Mouse (Mus musculus) Patski (cell line): Measurements from ENCODE around the gene 4933417A18Rik. TPM values are rescaled to one million over a fixed set of nuclear protein-coding genes. Genes with fewer than 3 reads are reported as not detected.
"Not testable (repeated sequence)": the region's sequence is repeated elsewhere in the genome, so short reads cannot be mapped to it uniquely, and the experiment has no call there.

Experiments
- ATAC-seq: fragments of 100-300 bp; one replicate; pipeline ENCODE4 v1.8.0; 2021
- CTCF ChIA-PET: fragments of 350-600 bp; sonication (Branson Sonifier 250); formaldehyde crosslinking; loops from one replicate; lab custom pipeline; 2022; ENCODE audit warnings: inconsistent platforms; lab: Charles Lee
- POLR2A ChIA-PET: fragments of 350-600 bp; sonication (Branson Sonifier 250); formaldehyde crosslinking; loops from one replicate; lab custom pipeline; 2022; ENCODE audit warnings: antibody characterized with exemption, inconsistent platforms; lab: Charles Lee
- DNase-seq: peaks from one replicate; pipeline ENCODE4 v3.0.0-alpha.2; 2011; ENCODE audit warnings: low read depth, low spot score
- H3K27me3 ChIP-seq: fragments of 371-371 bp; one replicate; pipeline ENCODE4 v1.5.1; 2021
- CTCF ChIP-seq: fragments of 100-300 bp; IDR thresholded peaks from one replicate; pipeline ENCODE4 v1.5.1; 2021
- in situ Hi-C: fragments of 300-500 bp; cut with MboI; formaldehyde crosslinking; loops from 3 replicates; pipeline ENCODE4 v1.11.1; 2018; ENCODE audit warnings: low pct_unique_long_range_greater_than_20kb, mixed read lengths
- polyA plus RNA-seq: library from polyadenylated mRNA; unstranded; gene quantifications from one replicate; pipeline ENCODE4 v1.2.3, GENCODE M21; 2021

The 4933417A18Rik gene
- polyA plus RNA-seq, 1 experiment from 2014 or later = not detected

DNA sequence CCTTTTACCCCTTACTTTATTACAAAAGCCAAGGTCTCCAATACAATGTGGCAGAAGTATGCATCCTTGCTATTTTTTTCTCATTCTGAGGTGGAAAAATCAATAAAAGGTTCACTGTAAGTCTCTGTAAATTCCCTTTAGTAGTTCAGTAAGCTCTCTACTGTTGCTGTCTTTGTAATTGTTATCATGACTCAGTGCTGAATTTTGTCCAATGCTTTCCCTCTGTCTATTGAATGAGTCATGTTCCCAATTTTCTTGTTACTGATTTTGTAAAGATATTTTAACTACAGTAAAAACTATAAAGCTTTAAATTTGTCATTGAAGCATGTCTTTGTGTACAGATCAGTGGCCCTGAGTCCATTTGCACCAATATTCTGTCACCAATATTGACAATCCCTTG lies 18.2 kb downstream of the 4933417A18Rik start:
- peaks cover 5% of the 10 kb centered on the region for H3K27me3 ChIP-seq
- CTCF ChIA-PET = no interaction called here
- DNase-seq = no peak
- TF ChIP-seq CTCF = no peak
- in situ Hi-C loops = no loop called here
- POLR2A ChIA-PET = no interaction called here
- no peak for ATAC-seq

DNA sequence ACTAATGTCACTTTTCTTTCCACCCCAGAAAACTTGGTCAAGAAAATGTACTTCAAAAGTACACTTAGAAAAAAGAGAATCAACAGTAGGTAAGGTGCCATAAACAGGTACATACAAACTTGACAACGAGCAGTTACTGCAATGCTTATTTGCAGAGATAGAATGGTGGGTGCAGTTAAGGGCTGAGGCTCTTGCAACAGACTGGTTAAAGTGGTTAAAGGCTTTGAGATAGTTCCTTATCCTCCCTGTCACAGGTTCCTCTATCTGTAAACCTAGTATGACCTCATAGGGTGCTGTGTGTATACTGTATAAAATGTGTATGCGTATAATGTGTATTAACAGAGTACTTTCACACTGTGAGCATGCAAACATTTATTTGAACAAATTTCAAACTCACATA lies 27.2 kb downstream of the 4933417A18Rik start:
- ATAC-seq, POLR2A ChIA-PET, CTCF ChIA-PET, DNase-seq, H3K27me3 ChIP-seq: not testable (repeated sequence)
- in situ Hi-C loops = loop anchor here (5.0 kb wide), 1 partner anchor 36 kb away; no protein-coding TSS in a partner anchor

DNA sequence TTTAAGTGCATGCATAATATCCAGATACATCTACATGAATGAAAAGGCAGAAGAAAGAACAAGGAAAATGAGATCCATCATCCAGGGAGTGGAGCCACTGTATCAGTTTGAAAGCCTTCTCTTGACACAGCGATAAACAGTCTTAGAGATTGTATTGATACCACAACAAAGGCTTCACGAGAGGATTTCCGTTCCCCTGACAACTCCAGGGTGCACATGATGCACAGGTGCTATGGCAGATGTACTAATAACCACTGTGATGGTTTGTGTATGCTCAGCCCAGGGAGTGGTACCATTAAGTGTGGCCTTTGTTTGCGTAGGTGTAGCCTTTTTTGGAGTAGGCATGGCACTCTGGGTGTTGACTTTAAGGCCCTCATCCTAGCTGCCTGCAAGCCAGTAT lies 32.7 kb downstream of the 4933417A18Rik start:
- peaks cover 9% of the 10 kb centered on the region for H3K27me3 ChIP-seq
- ChIA-PET POLR2A (no interaction called here), CTCF (no interaction called here)
- no peak for TF ChIP-seq CTCF
- in situ Hi-C loops = no loop called here
- DNase-seq = no peak
- ATAC-seq = no peak

DNA sequence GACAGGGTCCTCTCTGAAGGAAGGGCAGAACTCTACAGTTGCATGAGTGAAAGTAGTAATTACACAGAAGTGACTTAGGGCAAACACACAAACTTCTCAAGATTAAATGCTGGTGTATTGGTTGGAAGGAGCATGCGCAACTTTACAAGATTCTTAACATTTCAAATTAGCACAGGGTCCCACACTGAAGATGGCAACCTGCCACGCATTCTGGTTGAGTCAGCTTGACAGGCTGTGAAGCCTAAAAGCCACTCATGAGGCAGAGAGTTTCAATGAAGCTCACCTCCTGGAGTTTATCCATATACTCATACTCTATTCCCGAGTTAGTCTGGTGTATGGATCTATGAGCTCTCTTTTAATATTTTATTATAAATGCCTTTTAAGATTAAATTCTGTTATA lies 33.9 kb downstream of the 4933417A18Rik start:
- POLR2A ChIA-PET, H3K27me3 ChIP-seq, DNase-seq, ATAC-seq, CTCF ChIA-PET, in situ Hi-C loops: not testable (repeated sequence)

DNA sequence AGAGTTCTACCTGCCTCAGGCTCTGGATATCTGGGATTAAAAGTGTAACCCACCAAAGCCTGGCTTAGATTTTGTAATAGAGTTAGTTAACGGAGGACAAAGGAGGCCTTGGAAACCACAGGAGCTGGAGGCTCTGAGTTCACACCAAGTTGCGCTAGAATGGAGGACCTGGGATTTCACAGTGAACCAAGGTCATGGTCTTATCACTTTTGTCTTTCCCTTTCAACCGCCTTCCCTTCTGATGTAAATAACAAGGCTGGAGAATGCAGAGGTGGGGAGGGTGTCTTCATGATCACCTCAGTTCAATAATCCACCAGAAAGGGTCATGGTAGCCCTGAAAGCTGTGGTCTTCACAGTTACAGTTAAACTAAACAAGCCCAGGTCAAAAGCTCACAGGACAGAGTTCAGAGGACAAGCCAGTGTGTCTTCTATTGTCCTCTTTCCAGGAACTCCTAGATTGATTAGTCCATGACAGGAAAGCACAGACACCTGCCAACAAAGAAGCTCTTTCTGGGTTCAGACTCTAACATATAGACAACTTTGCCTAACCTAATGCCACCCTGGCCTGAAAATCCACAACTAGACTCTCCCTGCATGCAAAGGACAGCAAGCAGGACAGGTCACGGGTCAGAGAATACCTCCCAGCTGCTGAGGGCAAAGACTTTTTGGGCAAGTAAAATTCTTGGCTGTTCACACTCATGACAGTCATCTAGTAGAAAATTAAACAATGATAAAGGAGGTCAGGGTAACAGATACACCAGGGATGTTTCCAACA lies 37.0 kb downstream of the 4933417A18Rik start:
- ChIA-PET CTCF (interaction anchor here (0.8 to 1.2 kb wide), 2 partner anchors 12 to 21 kb away, joined by 3 read pairs; no protein-coding TSS in a partner anchor), POLR2A (no interaction called here)

DNA sequence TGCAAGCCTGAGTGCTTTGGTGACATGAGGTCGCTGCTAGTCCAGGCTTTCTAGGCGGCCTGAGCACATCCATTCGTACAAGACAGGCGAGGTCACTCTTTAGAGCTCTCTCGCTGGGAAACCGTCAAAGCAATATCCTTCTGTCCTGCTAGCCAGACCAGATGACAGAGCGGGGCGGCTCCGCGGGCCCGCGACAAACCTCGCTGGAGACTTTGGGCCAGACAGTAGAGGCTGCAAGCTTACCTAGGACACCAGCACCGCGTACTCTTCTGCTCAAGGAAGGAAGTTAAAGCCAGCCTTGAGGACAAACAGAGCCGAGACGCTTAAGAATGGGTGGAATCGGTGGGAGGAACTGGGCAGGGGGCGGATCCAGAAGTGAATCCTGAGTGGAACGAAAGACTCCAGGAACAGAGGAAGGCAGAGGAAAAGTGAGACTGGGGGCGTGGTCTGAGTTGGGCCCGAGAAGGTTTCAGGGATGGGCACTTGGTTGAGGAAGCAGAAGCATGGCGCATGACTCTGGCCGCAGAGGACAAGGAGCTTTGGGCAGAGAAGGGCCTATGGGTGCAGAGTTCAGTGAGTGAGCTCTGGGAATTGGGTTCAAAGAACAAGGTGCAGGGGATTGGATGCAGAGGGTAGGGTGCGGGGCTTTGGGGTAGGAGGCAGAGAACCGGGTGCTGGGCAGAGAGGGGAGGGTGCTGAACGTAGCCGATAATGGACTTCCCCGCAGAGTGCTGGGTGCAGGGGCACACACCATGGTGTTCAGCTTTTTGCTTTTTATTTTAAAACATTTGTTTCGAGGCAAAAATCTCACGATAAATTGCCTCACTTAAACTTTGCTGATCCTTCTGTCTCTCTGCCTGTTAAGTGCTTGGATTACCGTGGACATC lies 39.5 kb downstream of the 4933417A18Rik start, which contains the start of gene Eci3:
Gene Eci3 (minus strand): TSS at position 300 of the 887 bp plus-strand sequence.
- peaks cover 15% of the 10 kb centered on the region for H3K27me3 ChIP-seq
- DNase-seq (no peak), ATAC-seq (no peak)
- CTCF ChIA-PET = no interaction called here
- POLR2A ChIA-PET = interaction anchor here (0.5 kb wide), 1 partner anchor 1114 kb away, joined by 3 read pairs; no protein-coding TSS in a partner anchor
- TF ChIP-seq CTCF = no peak
- in situ Hi-C loops = no loop called here

More for the DNA sequence above, 37.0 kb downstream of the 4933417A18Rik start:
- ATAC-seq (no peak), DNase-seq (no peak)
- in situ Hi-C loops = no loop called here
- H3K27me3 ChIP-seq = peaks cover 2% of the 10 kb centered on the region
- no peak for TF ChIP-seq CTCF

DNA sequence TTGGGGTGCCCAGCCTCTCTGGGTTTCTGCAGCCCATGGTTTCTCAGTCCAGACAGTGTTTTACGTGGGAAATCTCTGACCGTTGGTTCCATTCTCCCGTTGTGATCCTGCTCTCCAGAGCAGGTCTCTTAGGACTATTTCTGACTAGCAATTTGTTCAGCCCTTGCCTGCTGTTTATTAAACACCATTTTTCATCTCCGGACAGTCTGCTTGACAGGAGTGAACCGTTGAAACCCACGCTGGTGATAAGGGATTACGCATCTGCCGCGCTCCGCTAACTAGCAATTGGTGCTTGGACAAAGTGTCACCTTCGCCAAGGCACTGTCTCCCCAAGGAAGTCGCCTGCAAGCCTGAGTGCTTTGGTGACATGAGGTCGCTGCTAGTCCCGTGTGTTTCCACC lies 40.2 kb downstream of the 4933417A18Rik start:
- DNase-seq = no peak
- peaks cover 15% of the 10 kb centered on the region for H3K27me3 ChIP-seq

DNA sequence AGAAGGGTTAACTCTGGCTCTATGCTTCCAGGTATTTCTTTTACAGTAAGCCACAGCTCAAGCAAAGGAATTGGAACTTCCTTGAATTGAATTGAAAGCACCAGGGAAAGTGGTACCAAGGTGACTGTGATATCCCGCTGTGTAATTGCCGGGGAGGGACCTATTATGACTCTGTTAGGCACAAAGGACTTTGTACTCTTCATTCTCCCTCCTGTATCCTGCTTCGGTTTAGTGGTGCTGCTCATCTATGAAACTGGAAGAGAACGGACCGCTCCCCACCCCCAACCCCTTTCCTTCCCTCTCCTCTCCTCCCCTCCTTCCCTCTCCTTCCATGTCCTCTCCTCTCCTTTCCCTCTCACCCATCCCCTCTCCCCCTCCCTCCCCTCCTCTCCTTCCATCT lies 40.7 kb downstream of the 4933417A18Rik start:
- ChIA-PET POLR2A (no interaction called here), CTCF (no interaction called here)
- TF ChIP-seq CTCF = no peak
- in situ Hi-C loops = no loop called here
- ATAC-seq (no peak), DNase-seq (no peak)
- peaks cover 19% of the 10 kb centered on the region for H3K27me3 ChIP-seq

More for the DNA sequence above, 40.2 kb downstream of the 4933417A18Rik start:
- ATAC-seq = no peak
- ChIA-PET POLR2A (no interaction called here), CTCF (no interaction called here)
- no peak for TF ChIP-seq CTCF
- in situ Hi-C loops = no loop called here

DNA sequence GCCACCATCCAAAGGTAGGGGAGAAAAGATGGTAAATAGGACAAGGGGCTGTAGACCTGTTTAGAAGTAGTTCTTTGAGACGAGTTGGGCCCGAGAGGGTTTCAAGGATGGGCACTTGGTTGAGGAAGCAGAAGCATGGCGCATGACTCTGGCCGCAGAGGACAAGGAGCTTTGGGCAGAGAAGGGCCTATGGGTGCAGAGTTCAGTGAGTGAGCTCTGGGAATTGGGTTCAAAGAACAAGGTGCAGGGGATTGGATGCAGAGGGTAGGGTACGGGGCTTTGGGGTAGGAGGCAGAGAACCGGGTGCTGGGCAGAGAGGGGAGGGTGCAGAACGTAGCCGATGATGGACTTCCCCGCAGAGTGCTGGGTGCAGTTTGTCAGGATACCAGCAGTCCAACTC lies 41.4 kb downstream of the 4933417A18Rik start:
- CTCF ChIA-PET, DNase-seq, POLR2A ChIA-PET, in situ Hi-C loops, ATAC-seq: not testable (repeated sequence)
- H3K27me3 ChIP-seq = peaks cover 25% of the 10 kb centered on the region

DNA sequence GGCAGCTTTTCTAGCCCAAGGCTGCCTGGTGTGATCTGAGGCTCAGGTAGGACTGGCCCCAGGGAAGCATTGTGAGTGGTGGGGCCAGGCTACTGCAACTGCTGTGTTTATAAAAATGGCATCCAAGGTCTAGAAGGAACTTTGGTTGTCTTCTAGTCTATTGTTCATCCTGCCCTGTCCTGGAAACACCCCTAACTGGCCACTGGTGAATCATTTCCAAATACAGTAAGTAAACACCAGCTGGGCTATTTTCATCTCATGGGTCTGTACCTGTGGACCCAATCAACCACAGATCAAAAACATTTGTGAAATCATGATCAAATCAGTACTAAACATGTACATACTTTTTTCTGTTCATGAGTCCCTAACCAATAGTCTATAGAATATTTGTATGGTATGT lies 48.2 kb downstream of the 4933417A18Rik start:
- ATAC-seq, DNase-seq, in situ Hi-C loops: not testable (repeated sequence)
- ChIA-PET POLR2A (interaction anchor here (1.6 kb wide), 1 partner anchor 10 kb away, joined by 4 read pairs; no protein-coding TSS in a partner anchor), CTCF (interaction anchor here (1.2 to 2.8 kb wide), 11 partner anchors 10 to 83 kb away, joined by 3 to 19 read pairs (median 9); no protein-coding TSS in a partner anchor)
- peaks cover 26% of the 10 kb centered on the region for H3K27me3 ChIP-seq
